Mouse (Mus musculus): ENCODE measurements at regions not wholly inside any gene's neighbourhood (a gene's known extent, or its start where the extent isn't known, plus 50 kb on each side); places are given as distances from the start of the nearest gene placed in this dataset.
"Not testable (repeated sequence)": the region's sequence is repeated elsewhere in the genome, so short reads cannot be mapped to it uniquely, and the experiment has no call there.

- whole genome bisulfite sequencing (ENCODE audit: insufficient replicate concordance) = 53% methylated on average over 7 of the region's 7 CpGs
- TF ChIP-seq CTCF (IDR thresholded peaks at IDR 0.05; ENCODE audit: low read depth) = no peak
- no peak for TF ChIP-seq EP300 (IDR thresholded peaks at IDR 0.05; ENCODE audit: low read depth)
Observed at GRCm38 (mm10) chr13:99666086-99666485, 149.7 kb upstream of the Map1b start.

GRCm38 (mm10) chr13:99663422-99663821 is 147.1 kb upstream of the Map1b start:
- ATAC-seq (ENCODE audit: insufficient read depth); H3K9ac ChIP-seq (replicated peaks); DNase-seq (ENCODE audit: low read depth in 3 of 3, low spot score in 3 of 3); H3K9me3 ChIP-seq (ENCODE audit: control insufficient read depth, low read length); H3K4me2 ChIP-seq (ENCODE audit: low read depth); H3K27ac ChIP-seq; H3K27me3 ChIP-seq (ENCODE audit: control insufficient read depth, insufficient read depth, low read length); H3K36me3 ChIP-seq (replicated peaks; ENCODE audit: control insufficient read depth, insufficient read depth, low read depth); H3K4me3 ChIP-seq (ENCODE audit: insufficient read depth in 1 of 2, low read depth in 2 of 2, low read length in 2 of 2); H3K4me1 ChIP-seq (replicated peaks; ENCODE audit: control insufficient read depth in 2 of 2, insufficient read depth in 2 of 2, low read length in 1 of 2): not testable (repeated sequence)
- 66% methylated on average over 12 of the region's 12 CpGs for WGBS (ENCODE audit: insufficient replicate concordance)

More at GRCm38 (mm10) chr13:99666086-99666485, 149.7 kb upstream of the Map1b start:
- Histone ChIP-seq H3K27ac (no peak overlapping the region), H3K4me2 (ENCODE audit: low read depth) (no peak overlapping the region), H3K9ac (replicated peaks) (no peak overlapping the region), H3K9me3 (ENCODE audit: control insufficient read depth, low read length) (no peaks in the 10 kb centered on the region), H3K4me3 (ENCODE audit: insufficient read depth in 1 of 2, low read depth in 2 of 2, low read length in 2 of 2) (no peak overlapping the region), H3K27me3 (ENCODE audit: control insufficient read depth, insufficient read depth, low read length) (no peaks in the 10 kb centered on the region), H3K36me3 (replicated peaks; ENCODE audit: control insufficient read depth, insufficient read depth, low read depth) (no peaks in the 10 kb centered on the region), H3K4me1 (replicated peaks; ENCODE audit: control insufficient read depth in 2 of 2, insufficient read depth in 2 of 2, low read length in 1 of 2) (no peaks in the 10 kb centered on the region)
- DNase-seq (ENCODE audit: low read depth in 3 of 3, low spot score in 3 of 3) = no peak
- no peak for ATAC-seq (ENCODE audit: insufficient read depth)

- Histone ChIP-seq H3K4me1 (replicated peaks; ENCODE audit: control insufficient read depth in 2 of 2, insufficient read depth in 2 of 2, low read length in 1 of 2) (no peaks in the 10 kb centered on the region), H3K27me3 (ENCODE audit: control insufficient read depth, insufficient read depth, low read length) (no peaks in the 10 kb centered on the region), H3K4me3 (ENCODE audit: insufficient read depth in 1 of 2, low read depth in 2 of 2, low read length in 2 of 2) (no peak overlapping the region), H3K36me3 (replicated peaks; ENCODE audit: control insufficient read depth, insufficient read depth, low read depth) (no peaks in the 10 kb centered on the region), H3K27ac (no peak overlapping the region), H3K9me3 (ENCODE audit: control insufficient read depth, low read length) (no peaks in the 10 kb centered on the region), H3K9ac (replicated peaks) (no peak overlapping the region), H3K4me2 (ENCODE audit: low read depth) (no peak overlapping the region)
- ATAC-seq (ENCODE audit: insufficient read depth) (no peak), DNase-seq (ENCODE audit: low read depth in 3 of 3, low spot score in 3 of 3) (peak in 1 of 3 experiments; percentile 1)
- WGBS (ENCODE audit: insufficient replicate concordance) = 35% methylated on average over 6 of the region's 6 CpGs
- no peak for TF ChIP-seq EP300 (IDR thresholded peaks at IDR 0.05; ENCODE audit: low read depth)
- no peak for TF ChIP-seq CTCF (IDR thresholded peaks at IDR 0.05; ENCODE audit: low read depth)
Observed at GRCm38 (mm10) chr13:99647661-99648204, 131.4 kb upstream of the Map1b start.

GRCm38 (mm10) chr13:99644771-99645170 is 128.4 kb upstream of the Map1b start:
- no peak for DNase-seq (ENCODE audit: low read depth in 3 of 3, low spot score in 3 of 3)
- H3K4me3 ChIP-seq (ENCODE audit: insufficient read depth in 1 of 2, low read depth in 2 of 2, low read length in 2 of 2) = no peak overlapping the region
- no peaks in the 10 kb centered on the region for H3K4me1 ChIP-seq (replicated peaks; ENCODE audit: control insufficient read depth in 2 of 2, insufficient read depth in 2 of 2, low read length in 1 of 2)
- no peaks in the 10 kb centered on the region for H3K9me3 ChIP-seq (ENCODE audit: control insufficient read depth, low read length)
- no peak overlapping the region for H3K27ac ChIP-seq
- ATAC-seq (ENCODE audit: insufficient read depth) = no peak
- WGBS (ENCODE audit: insufficient replicate concordance) = 69% methylated on average over 1 of the region's 1 CpGs
- H3K4me2 ChIP-seq (ENCODE audit: low read depth) = no peak overlapping the region
- TF ChIP-seq CTCF (IDR thresholded peaks at IDR 0.05; ENCODE audit: low read depth) = no peak
- no peak for TF ChIP-seq EP300 (IDR thresholded peaks at IDR 0.05; ENCODE audit: low read depth)
- no peak overlapping the region for H3K9ac ChIP-seq (replicated peaks)
- no peaks in the 10 kb centered on the region for H3K27me3 ChIP-seq (ENCODE audit: control insufficient read depth, insufficient read depth, low read length)
- H3K36me3 ChIP-seq (replicated peaks; ENCODE audit: control insufficient read depth, insufficient read depth, low read depth) = no peaks in the 10 kb centered on the region

GRCm38 (mm10) chr13:99642811-99643210 is 126.5 kb upstream of the Map1b start:
- Histone ChIP-seq H3K27ac (no peak overlapping the region), H3K36me3 (replicated peaks; ENCODE audit: control insufficient read depth, insufficient read depth, low read depth) (no peaks in the 10 kb centered on the region), H3K27me3 (ENCODE audit: control insufficient read depth, insufficient read depth, low read length) (no peaks in the 10 kb centered on the region), H3K4me3 (ENCODE audit: insufficient read depth in 1 of 2, low read depth in 2 of 2, low read length in 2 of 2) (no peak overlapping the region), H3K4me1 (replicated peaks; ENCODE audit: control insufficient read depth in 2 of 2, insufficient read depth in 2 of 2, low read length in 1 of 2) (no peaks in the 10 kb centered on the region), H3K9ac (replicated peaks) (no peak overlapping the region), H3K9me3 (ENCODE audit: control insufficient read depth, low read length) (no peaks in the 10 kb centered on the region), H3K4me2 (ENCODE audit: low read depth) (no peak overlapping the region)
- ATAC-seq (ENCODE audit: insufficient read depth) (no peak), DNase-seq (ENCODE audit: low read depth in 3 of 3, low spot score in 3 of 3) (no peak)
- WGBS (ENCODE audit: insufficient replicate concordance) = 38% methylated on average over 5 of the region's 5 CpGs
- TF ChIP-seq EP300 (IDR thresholded peaks at IDR 0.05; ENCODE audit: low read depth) (no peak), CTCF (IDR thresholded peaks at IDR 0.05; ENCODE audit: low read depth) (no peak)
